Mouse (Mus musculus) mammary gland, adult 2 months (tissue): ENCODE results near the gene Ceacam9. TPM values are rescaled to one million over a fixed set of nuclear protein-coding genes. Genes with fewer than 3 reads are reported as not detected.

Experiments used
- polyA plus RNA-seq: library from polyadenylated mRNA; depleted of rRNA; stranded (reverse); fragments of >200 nt; gene quantifications from 2 replicates; pipeline ENCODE4 v1.2.3, GENCODE M21; 2012; ENCODE audit warnings: low replicate concordance; rRNA removed

The Ceacam9 gene
- polyA plus RNA-seq = not detected in 2 replicates

DNA sequence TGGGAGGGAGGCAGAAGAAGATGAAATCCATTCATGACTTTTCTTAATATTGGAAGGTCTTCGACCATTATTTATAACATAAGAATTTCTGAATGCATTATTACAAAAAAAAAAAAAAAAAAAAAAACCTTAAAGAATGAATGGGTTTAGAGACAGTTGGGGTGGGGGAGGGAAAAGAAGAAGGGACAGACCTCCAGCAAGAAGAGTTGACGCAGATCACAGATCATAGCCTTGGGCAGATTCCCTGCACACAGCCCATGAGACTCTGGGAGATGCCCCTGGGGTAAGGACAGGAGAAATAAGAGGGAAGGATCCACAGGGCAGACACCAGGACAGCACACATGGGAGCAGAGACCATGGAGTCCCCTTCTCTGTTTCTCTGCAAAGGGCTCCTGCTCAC, at the start of gene Ceacam9:
Gene Ceacam9, plus strand, starts transcription at position 301 of the 400 bp plus-strand sequence.

DNA sequence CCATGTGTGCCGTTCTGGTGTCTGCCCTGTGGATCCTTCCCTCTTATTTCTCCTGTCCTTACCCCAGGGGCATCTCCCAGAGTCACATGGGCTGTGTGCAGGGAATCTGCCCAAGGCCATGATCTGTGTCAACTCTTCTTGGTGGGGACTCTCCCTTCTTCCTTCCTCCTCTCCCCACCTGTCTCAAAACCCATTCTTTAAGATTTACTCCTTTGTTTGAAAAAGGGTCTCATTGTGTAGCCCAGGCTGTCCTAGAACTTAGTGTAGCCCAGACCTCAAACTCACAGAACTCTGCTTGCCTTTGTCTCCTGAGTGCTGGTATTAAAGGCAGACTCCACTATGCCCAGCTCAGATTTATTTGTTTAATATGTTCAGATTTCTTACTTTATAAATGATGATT, 46.1 kb upstream of the Ceacam9 start, which contains the start of gene Ceacam15:
Gene Ceacam15, minus strand, starts transcription at position 101 of the 400 bp plus-strand sequence.

DNA sequence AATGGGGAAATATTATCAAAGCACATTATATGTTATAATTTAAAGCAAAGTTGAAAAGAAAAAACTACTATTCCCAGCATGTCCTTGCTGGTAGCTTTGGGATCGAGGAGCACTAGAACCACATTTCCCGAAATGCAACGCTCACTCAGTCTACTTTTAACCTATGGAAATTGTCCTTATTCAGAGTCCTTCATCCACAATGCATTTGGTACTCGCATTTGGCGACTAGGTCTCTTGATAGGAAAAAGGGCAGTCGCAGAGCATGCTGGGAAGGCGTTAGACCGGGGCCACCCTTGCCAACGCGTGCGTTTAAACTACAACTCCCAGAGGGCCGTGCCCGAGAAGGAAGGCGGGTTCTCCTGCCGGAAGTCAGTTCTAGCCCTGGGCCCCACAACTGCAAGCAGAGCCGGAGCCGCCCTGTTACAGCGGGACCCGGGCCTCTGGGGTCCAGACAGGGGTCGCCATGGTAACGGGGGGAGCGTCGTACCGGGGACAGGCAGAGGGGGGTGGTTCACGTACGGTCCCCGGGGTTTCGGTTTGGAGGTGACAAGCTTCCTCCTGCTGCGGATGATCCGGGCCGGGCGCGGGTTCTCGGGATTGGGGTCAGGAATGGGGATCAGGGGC, 16.5 kb downstream of the Ceacam9 start, which contains the start of gene Ap2s1:
Gene Ap2s1, plus strand, starts transcription at position 338 of the 624 bp plus-strand sequence.

Other genes with a start within 250 kb of the Ceacam9 start
- gene Npas1, start 244.2 kb upstream of the Ceacam9 start, polyA plus RNA-seq = not detected in 2 replicates
- 20.1 and 23.3 TPM in 2 replicates for gene Arhgap35, start 106.9 kb upstream of the Ceacam9 start, polyA plus RNA-seq
- gene Ceacam15, start 46.2 kb upstream of the Ceacam9 start, polyA plus RNA-seq = 0.12 TPM in 1 of 2 replicates, not detected in the other
- gene Ap2s1, start 16.5 kb downstream of the Ceacam9 start, polyA plus RNA-seq = 260 and 370 TPM in 2 replicates
- 809 and 1,134 TPM in 2 replicates for gene Slc1a5, start 59.4 kb downstream of the Ceacam9 start, polyA plus RNA-seq
- gene Strn4, start 94.0 kb downstream of the Ceacam9 start, polyA plus RNA-seq = 141 and 162 TPM in 2 replicates
- gene Fkrp, start 94.8 kb downstream of the Ceacam9 start, polyA plus RNA-seq = 33.1 and 43.1 TPM in 2 replicates
- gene Prkd2, start 121.0 kb downstream of the Ceacam9 start, polyA plus RNA-seq = 82.5 and 189 TPM in 2 replicates
- 7.8 and 31.1 TPM in 2 replicates for gene Dact3, start 153.4 kb downstream of the Ceacam9 start, polyA plus RNA-seq
- gene Gng8, start 169.9 kb downstream of the Ceacam9 start, polyA plus RNA-seq = 2.8 and 5.1 TPM in 2 replicates
- gene Ptgir, start 184.6 kb downstream of the Ceacam9 start, polyA plus RNA-seq = 13.2 and 18.8 TPM in 2 replicates
- 244 and 340 TPM in 2 replicates for gene Calm3, start 202.2 kb downstream of the Ceacam9 start, polyA plus RNA-seq
- gene Pnmal2, start 222.8 kb downstream of the Ceacam9 start, polyA plus RNA-seq = 1.1 and 1.2 TPM in 2 replicates
- not detected in 2 replicates for gene Pnmal1, start 237.8 kb downstream of the Ceacam9 start, polyA plus RNA-seq